Mouse (Mus musculus) spleen, postnatal 36 days (tissue): ENCODE data around the gene Slc25a33.

Experiments used
- DNase-seq, 2 experiments: peaks; one replicate each; pipeline ENCODE4 v3.0.0; 2022; ENCODE audit warnings: low spot score in 2 of 2, mixed read lengths in 1 of 2

The Slc25a33 gene

GRCm38 (mm10) chr4:149696189-149696971 is 77.7 kb downstream of the Slc25a33 start:
- DNase-seq: peak; percentile 77
